Mouse (Mus musculus) cerebellum, adult 2 months (tissue): ENCODE measurements at regions not wholly inside any gene's neighbourhood (a gene's known extent, or its start where the extent isn't known, plus 50 kb on each side); places are given as distances from the start of the nearest gene placed in this dataset.

Source experiments
- DNase-seq, 2 experiments: peaks; one replicate each; pipeline ENCODE4 v3.0.0; 2021
- H3K27ac ChIP-seq: fragments of 200-500 bp; 2 replicates; pipeline ENCODE4 v1.5.1; 2012; ENCODE audit warnings: low read length, control low read depth, inconsistent platforms; ENCODE audit not compliant: insufficient read depth
- H3K27me3 ChIP-seq: fragments of 200-500 bp; 2 replicates; pipeline ENCODE4 v1.6.1; 2012; ENCODE audit warnings: inconsistent platforms, mild to moderate bottlenecking, low read length, moderate library complexity; ENCODE audit not compliant: control insufficient read depth, insufficient read depth
- H3K4me1 ChIP-seq: fragments of 200-500 bp; 2 replicates; pipeline ENCODE4 v1.6.1; 2011; ENCODE audit warnings: low read length; ENCODE audit not compliant: control insufficient read depth, insufficient read depth
- H3K4me3 ChIP-seq: fragments of 200-500 bp; replicated peaks from 2 replicates; pipeline ENCODE3; 2011; ENCODE audit warnings: mild to moderate bottlenecking, low read depth, low read length, control low read depth; ENCODE audit not compliant: insufficient read depth
- CTCF ChIP-seq: fragments of 200-500 bp; IDR thresholded peaks from 2 replicates; pipeline ENCODE4 v1.5.1; 2011; ENCODE audit warnings: low read depth, mild to moderate bottlenecking, control low read depth, low read length, moderate library complexity, borderline replicate concordance; ENCODE audit not compliant: insufficient read depth
- POLR2A ChIP-seq: fragments of 200-500 bp; IDR thresholded peaks from 2 replicates; pipeline ENCODE4 v1.6.1; 2011; ENCODE audit warnings: low read length, control low read depth, borderline replicate concordance; ENCODE audit not compliant: insufficient read depth
- WGBS: fragments of 180-500 bp; shearing (Covaris S2); methylation state at CpG from one replicate; pipeline ENCODE4 v1.1.7; 2018; 5-methylcytosine and 5-hydroxymethylcytosine counted together

GRCm38 (mm10) chr8:35300359-35300758 is 465.2 kb upstream of the Gm19410 start:
- TF ChIP-seq CTCF (no peak), POLR2A (no peak)
- Histone ChIP-seq H3K4me1 (0 out of 2 replicates have a peak, but pooled peaks cover 2% of the 10 kb centered on the region), H3K27me3 (no peaks in the 10 kb centered on the region), H3K4me3 (no peak overlapping the region), H3K27ac (no peak overlapping the region)
- DNase-seq = no peak
- 26% methylated on average over 3 of the region's 3 CpGs for WGBS

- 19% methylated on average over 10 of the region's 10 CpGs for WGBS
- H3K27ac ChIP-seq = no peak overlapping the region
- peak; percentile 26 to 45 for DNase-seq
- no peaks in the 10 kb centered on the region for H3K27me3 ChIP-seq
- H3K4me1 ChIP-seq = 0 out of 2 replicates have a peak, but pooled peaks cover 2% of the 10 kb centered on the region
- no peak overlapping the region for H3K4me3 ChIP-seq
- no peak for TF ChIP-seq POLR2A
- no peak for TF ChIP-seq CTCF
These were observed 464.6 kb upstream of the Gm19410 start for GRCm38 (mm10) chr8:35300881-35301521.

GRCm38 (mm10) chr8:35302856-35303255 is 462.7 kb upstream of the Gm19410 start:
- no peak overlapping the region for H3K4me3 ChIP-seq
- no peaks in the 10 kb centered on the region for H3K27me3 ChIP-seq
- TF ChIP-seq CTCF (no peak), POLR2A (no peak)
- DNase-seq = peak in 1 of 2 experiments; percentile 26
- 40% methylated on average over 7 of the region's 7 CpGs for WGBS
- no peak overlapping the region for H3K27ac ChIP-seq
- H3K4me1 ChIP-seq = 0 out of 2 replicates have a peak, but pooled peaks cover 2% of the 10 kb centered on the region

GRCm38 (mm10) chr8:35321270-35321865 is 444.2 kb upstream of the Gm19410 start:
- H3K4me1 ChIP-seq = no peaks in the 10 kb centered on the region
- H3K27me3 ChIP-seq = no peaks in the 10 kb centered on the region

GRCm38 (mm10) chr8:35323180-35323975 is 442.2 kb upstream of the Gm19410 start:
- H3K27me3 ChIP-seq = no peaks in the 10 kb centered on the region
- no peaks in the 10 kb centered on the region for H3K4me1 ChIP-seq
- no peak overlapping the region for H3K27ac ChIP-seq
- no peak overlapping the region for H3K4me3 ChIP-seq
- no peak for DNase-seq
- TF ChIP-seq POLR2A = no peak
- TF ChIP-seq CTCF = no peak
- 86% methylated on average over 15 of the region's 15 CpGs for WGBS

More at GRCm38 (mm10) chr8:35321270-35321865, 444.2 kb upstream of the Gm19410 start:
- Histone ChIP-seq H3K27ac (no peak overlapping the region), H3K4me3 (no peak overlapping the region)
- DNase-seq = no peak
- 81% methylated on average over 10 of the region's 10 CpGs for WGBS
- TF ChIP-seq CTCF (no peak), POLR2A (no peak)
